Mouse (Mus musculus) midbrain, embryonic 15.5 days (tissue): ENCODE measurements around the gene Irf5. TPM values are rescaled to one million over a fixed set of nuclear protein-coding genes. Genes with fewer than 3 reads are reported as not detected.
"Not testable (repeated sequence)": the region's sequence is repeated elsewhere in the genome, so short reads cannot be mapped to it uniquely, and the experiment has no call there.

Experiments used
- ATAC-seq: fragments of 200-750 bp; cut with Nextera tagmentation; replicated peaks from 2 replicates; pipeline ENCODE4 v1.8.0; 2017; ENCODE audit warnings: moderate TSS enrichment
- H3K27ac ChIP-seq: fragments of 300-500 bp; sonication (generic); 2 replicates; pipeline ENCODE4 v1.5.1; 2015; ENCODE audit warnings: mild to moderate bottlenecking, inconsistent platforms
- H3K27me3 ChIP-seq: fragments of 300-500 bp; sonication (generic); replicated peaks from 2 replicates; pipeline ENCODE4 v1.6.1; 2015; ENCODE audit warnings: inconsistent platforms
- H3K36me3 ChIP-seq: fragments of 300-500 bp; sonication (generic); replicated peaks from 2 replicates; pipeline ENCODE4 v1.6.1; 2015; ENCODE audit warnings: inconsistent platforms
- H3K4me1 ChIP-seq: fragments of 300-500 bp; sonication (generic); 2 replicates; pipeline ENCODE4 v1.6.1; 2015; ENCODE audit warnings: inconsistent platforms
- H3K4me2 ChIP-seq: fragments of 300-500 bp; sonication (generic); 2 replicates; pipeline ENCODE4 v1.6.1; 2015; ENCODE audit warnings: inconsistent platforms, mild to moderate bottlenecking, moderate library complexity
- H3K4me3 ChIP-seq: fragments of 300-500 bp; sonication (generic); 2 replicates; pipeline ENCODE4 v1.5.1; 2015; ENCODE audit warnings: mild to moderate bottlenecking, inconsistent platforms
- H3K9ac ChIP-seq: fragments of 300-500 bp; sonication (generic); 2 replicates; pipeline ENCODE4 v1.6.1; 2015; ENCODE audit warnings: mild to moderate bottlenecking, inconsistent platforms
- H3K9me3 ChIP-seq: fragments of 300-500 bp; sonication (generic); 2 replicates; pipeline ENCODE4 v1.6.1; 2016; ENCODE audit warnings: inconsistent platforms
- WGBS: fragments of 180-500 bp; shearing (Covaris S2); methylation state at CpG from one replicate; pipeline ENCODE4 v1.1.7; 2015; ENCODE audit warnings: mixed read lengths; 5-methylcytosine and 5-hydroxymethylcytosine counted together
- polyA plus RNA-seq: library from polyadenylated mRNA; unstranded; fragments of >200 nt; fragmentation: Nextera tagmentation; extraction: Ambion mirVana; gene quantifications from 2 replicates; pipeline ENCODE4 v1.2.1, GENCODE M21; 2015

Irf5 gene
- polyA plus RNA-seq, 1 experiment from 2014 or later: 2.0 TPM

- 86% methylated on average over 3 of the region's 3 CpGs for WGBS
- not testable (repeated sequence) for H3K27ac ChIP-seq, H3K9ac ChIP-seq, H3K4me3 ChIP-seq, H3K4me2 ChIP-seq, H3K9me3 ChIP-seq, H3K27me3 ChIP-seq, H3K4me1 ChIP-seq, ATAC-seq
- H3K36me3 ChIP-seq: peaks cover 58% of the 10 kb centered on the region
Measured at GRCm38 (mm10) chr6:29576388-29576787, 50.0 kb downstream of the Irf5 start.

DNA sequence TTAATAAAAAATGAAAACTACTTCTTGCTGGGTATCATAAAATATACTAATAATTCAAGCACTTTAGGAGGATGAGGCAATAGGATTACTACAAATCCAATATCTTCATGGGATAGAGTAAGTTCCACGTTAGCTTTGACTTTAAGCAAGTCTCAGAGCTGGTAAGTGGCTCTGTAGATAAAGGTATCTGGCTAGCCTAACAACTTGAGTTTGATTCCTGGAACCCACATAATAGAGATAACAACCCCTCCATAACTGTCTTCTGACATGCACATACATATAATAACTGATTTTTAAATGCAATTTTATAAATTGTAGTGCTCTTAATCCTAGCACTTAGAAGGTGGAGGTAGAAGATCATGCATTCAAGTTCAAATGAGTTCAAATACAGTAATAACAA, 54.3 kb downstream of the Irf5 start:
- Histone ChIP-seq H3K4me3 (no peak overlapping the region), H3K27me3 (no peaks in the 10 kb centered on the region), H3K4me2 (no peak overlapping the region), H3K9me3 (no peaks in the 10 kb centered on the region), H3K4me1 (no peaks in the 10 kb centered on the region), H3K27ac (no peak overlapping the region), H3K9ac (no peak overlapping the region), H3K36me3 (peaks cover 32% of the 10 kb centered on the region)
- no peak for ATAC-seq
- WGBS: 94% methylated on average over 1 of the region's 1 CpGs

DNA sequence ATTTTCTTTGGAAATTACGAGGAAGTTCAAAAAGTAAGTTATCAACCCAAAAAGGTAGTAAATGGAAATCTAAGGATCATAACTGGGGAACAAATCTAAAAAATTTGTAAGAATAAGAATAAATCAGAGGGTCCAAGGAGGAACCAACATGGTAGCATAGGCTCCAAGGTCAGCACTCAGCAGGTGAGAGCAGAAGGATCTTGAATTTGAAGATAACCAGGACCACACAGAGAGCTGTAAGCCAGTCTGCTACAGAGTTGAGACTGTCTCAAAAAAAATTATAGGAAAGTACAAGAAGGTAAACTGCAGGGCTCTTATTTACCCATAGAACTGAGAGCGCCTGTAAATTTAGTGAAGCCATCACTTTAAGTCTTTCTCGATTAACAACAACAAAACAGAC, 54.8 kb downstream of the Irf5 start:
- Histone ChIP-seq H3K36me3 (peaks cover 30% of the 10 kb centered on the region), H3K9me3 (no peaks in the 10 kb centered on the region), H3K4me2 (no peak overlapping the region), H3K27ac (no peak overlapping the region), H3K4me1 (no peaks in the 10 kb centered on the region), H3K9ac (no peak overlapping the region), H3K4me3 (no peak overlapping the region), H3K27me3 (no peaks in the 10 kb centered on the region)
- ATAC-seq: no peak
- WGBS: 94% methylated on average over 3 of the region's 3 CpGs

Other genes with a start within 250 kb of the Irf5 start
- 0.40 and 0.86 TPM in 2 replicates for gene Fam71f2, start 247.0 kb upstream of the Irf5 start, polyA plus RNA-seq
- not detected in 2 replicates for gene Fam71f1, start 207.5 kb upstream of the Irf5 start, polyA plus RNA-seq
- gene Calu, start 178.6 kb upstream of the Irf5 start, polyA plus RNA-seq: 154 and 156 TPM in 2 replicates
- 0.28 and 0.54 TPM in 2 replicates for gene Opn1sw, start 138.2 kb upstream of the Irf5 start, polyA plus RNA-seq
- gene Ccdc136, start 130.3 kb upstream of the Irf5 start, polyA plus RNA-seq: 36.9 and 40.5 TPM in 2 replicates
- 3.3 and 3.4 TPM in 2 replicates for gene Flnc, start 93.4 kb upstream of the Irf5 start, polyA plus RNA-seq
- gene Atp6v1f, start 58.9 kb upstream of the Irf5 start, polyA plus RNA-seq: 342 and 365 TPM in 2 replicates
- 0.27 and 1.0 TPM in 2 replicates for gene Atp6v1fnb, start 55.2 kb upstream of the Irf5 start, polyA plus RNA-seq
- gene Kcp, start 18.7 kb upstream of the Irf5 start, polyA plus RNA-seq: 18.9 and 20.9 TPM in 2 replicates
- gene Tnpo3, start 83.3 kb downstream of the Irf5 start, polyA plus RNA-seq: 87.5 and 93.2 TPM in 2 replicates
- 6.5 and 8.3 TPM in 2 replicates for gene Tspan33, start 167.6 kb downstream of the Irf5 start, polyA plus RNA-seq
- gene Smo, start 208.9 kb downstream of the Irf5 start, polyA plus RNA-seq: 12.3 and 14.2 TPM in 2 replicates
- gene Ahcyl2, start 241.4 kb downstream of the Irf5 start, polyA plus RNA-seq: 18.0 and 20.6 TPM in 2 replicates